Mouse (Mus musculus) small intestine, adult 2 months (tissue): ENCODE results near the gene Oasl1.

Experiments used
- CTCF ChIP-seq: fragments of 200-500 bp; IDR thresholded peaks from 2 replicates; pipeline ENCODE4 v1.5.1; 2012; ENCODE audit warnings: low read depth, mild to moderate bottlenecking, control low read depth, inconsistent platforms, low read length, moderate library complexity, mixed read lengths; ENCODE audit not compliant: insufficient replicate concordance, insufficient read length; ENCODE audit errors: extremely low read depth
- POLR2A ChIP-seq: fragments of 200-500 bp; IDR thresholded peaks from 2 replicates; pipeline ENCODE4 v1.6.1; 2012; ENCODE audit warnings: low read depth, mild to moderate bottlenecking, control low read depth, inconsistent platforms, low read length, moderate library complexity

GRCm38 (mm10) chr5:114948891-114949290 is 25.9 kb downstream of the Oasl1 start:
- TF ChIP-seq CTCF (no peak), POLR2A (no peak)
